Mouse (Mus musculus): ENCODE results near the gene Tmem259. TPM values are rescaled to one million over a fixed set of nuclear protein-coding genes. Genes with fewer than 3 reads are reported as not detected.

Tmem259 gene
- 163 to 175 TPM (median 163 TPM) in 4 replicates for total RNA-seq (2023)

DNA sequence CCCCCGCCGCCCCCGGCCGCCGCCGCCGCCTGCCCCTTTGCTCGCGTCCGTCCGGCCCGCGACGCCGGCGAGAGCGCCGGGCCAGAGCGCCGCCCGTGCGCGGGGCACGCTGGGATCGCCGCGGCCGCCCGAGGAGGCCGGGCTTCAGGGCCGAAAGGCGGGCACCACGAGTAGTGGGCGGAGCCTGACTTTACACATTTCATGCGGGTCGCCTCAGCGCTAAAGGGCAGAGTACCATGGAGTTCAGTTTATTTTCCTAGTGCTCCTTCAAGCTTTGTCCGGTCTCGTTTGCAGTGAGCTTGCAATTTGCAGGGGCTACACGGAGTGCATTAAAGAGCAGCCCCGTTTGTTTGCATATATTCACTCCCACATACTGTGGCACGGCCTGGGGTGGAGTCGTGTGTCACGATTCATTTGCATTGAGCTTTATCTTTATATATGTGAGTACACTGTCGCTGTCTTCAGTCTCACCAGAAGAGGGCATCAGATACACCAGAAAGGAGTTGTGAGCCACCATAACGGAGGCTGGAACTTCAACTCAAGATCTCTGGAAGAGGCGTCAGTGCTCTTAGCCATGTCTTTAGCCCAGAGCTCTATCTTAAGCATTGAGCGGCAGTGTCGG, at the start of gene Tmem259:
Tmem259 (minus strand) TSS at position 136 of the 622 bp plus-strand sequence.

GRCm38 (mm10) chr10:80016511-80016910, 32.4 kb upstream of the Tmem259 start, which contains the start of gene Arhgap45:
Gene Arhgap45, plus strand, starts transcription at chr10:80016653.

GRCm38 (mm10) chr10:79996272-79997033, 12.3 kb upstream of the Tmem259 start, which contains the start of gene Abca7:
Gene Abca7, plus strand, starts transcription at chr10:79996494.

GRCm38 (mm10) chr10:79988506-79989271, 4.6 kb upstream of the Tmem259 start, which contains the start of gene Cnn2:
Gene Cnn2, plus strand, starts transcription at chr10:79988584.

GRCm38 (mm10) chr10:79970415-79971182, 13.5 kb downstream of the Tmem259 start, which contains the start of gene Grin3b:
Gene Grin3b, plus strand, starts transcription at chr10:79970715.

DNA sequence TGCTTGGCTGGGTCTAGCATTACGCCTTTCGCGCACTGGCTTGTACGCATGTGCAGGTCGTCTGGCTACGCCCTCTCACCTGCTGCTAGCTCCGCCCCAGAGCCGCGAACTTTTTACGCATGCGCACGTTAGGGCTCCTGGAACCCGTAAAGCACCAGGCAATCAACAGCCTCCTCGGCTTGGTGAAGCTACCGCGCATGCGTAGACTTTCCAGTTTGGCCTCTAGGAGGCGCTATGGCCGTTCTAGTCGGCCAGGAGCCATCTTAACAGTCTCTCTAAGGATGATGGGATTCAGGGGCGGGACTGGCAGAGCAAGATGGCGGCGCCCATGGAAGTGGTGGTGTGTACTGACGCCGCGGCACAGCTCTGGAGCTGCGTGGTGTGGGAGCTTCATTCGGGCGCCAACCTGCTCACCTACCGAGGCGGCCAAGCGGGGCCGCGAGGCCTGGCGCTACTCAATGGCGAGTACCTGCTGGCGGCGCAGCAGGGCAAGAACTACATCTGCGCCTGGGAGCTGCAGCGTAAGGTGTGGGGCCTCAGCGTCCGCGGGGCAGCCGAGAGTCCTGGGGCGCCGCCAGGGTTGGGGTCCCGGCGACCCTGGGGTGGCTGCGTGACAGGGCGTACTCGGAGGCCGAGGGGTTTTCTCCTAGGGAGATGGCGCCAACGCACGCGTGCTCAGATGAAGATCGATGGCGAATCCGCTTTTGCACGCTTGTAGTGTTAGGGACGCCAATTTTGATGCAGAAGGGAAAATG, 24.1 kb downstream of the Tmem259 start, which contains the start of gene Wdr18:
Wdr18 (plus strand) TSS at position 306 of the 755 bp plus-strand sequence.

GRCm38 (mm10) chr10:79926491-79927323, 57.4 kb downstream of the Tmem259 start, which contains the start of gene Arid3a:
Gene Arid3a, plus strand, starts transcription at chr10:79927043.

Other genes starting within 250 kb of the Tmem259 start
- 61.1 to 82.7 TPM (median 70.9 TPM) in 4 replicates for gene Polrmt, start 237.7 kb downstream of the Tmem259 start, total RNA-seq (2023)
- gene Fgf22, start 229.3 kb downstream of the Tmem259 start, total RNA-seq (2023): not detected in 4 replicates
- 47.4 to 62.4 TPM (median 56.4 TPM) in 4 replicates for gene Rnf126, start 217.4 kb downstream of the Tmem259 start, total RNA-seq (2023)
- 1.5 to 3.1 TPM (median 1.8 TPM) in 4 replicates for gene Fstl3, start 207.1 kb downstream of the Tmem259 start, total RNA-seq (2023)
- gene Prss57, start 193.4 kb downstream of the Tmem259 start, total RNA-seq (2023): not detected in 4 replicates
- 6.0 to 6.7 TPM (median 6.3 TPM) in 4 replicates for gene Palm, start 190.8 kb downstream of the Tmem259 start, total RNA-seq (2023)
- gene Misp, start 163.3 kb downstream of the Tmem259 start, total RNA-seq (2023): not detected in 4 replicates
- 435 to 450 TPM (median 444 TPM) in 4 replicates for gene Ptbp1, start 129.9 kb downstream of the Tmem259 start, total RNA-seq (2023)
- gene Prtn3, start 109.9 kb downstream of the Tmem259 start, total RNA-seq (2023): 0.75 TPM in 1 of 4 replicates, not detected in the others
- gene Plppr3, start 109.7 kb downstream of the Tmem259 start, total RNA-seq (2023): 0.56 to 1.1 TPM (median 1.1 TPM) in 4 replicates
- not detected in 4 replicates for gene Elane, start 98.1 kb downstream of the Tmem259 start, total RNA-seq (2023)
- gene Cfd, start 93.5 kb downstream of the Tmem259 start, total RNA-seq (2023): not detected in 4 replicates
- gene Med16, start 75.4 kb downstream of the Tmem259 start, total RNA-seq (2023): 78.8 to 89.5 TPM (median 83.7 TPM) in 4 replicates
- not detected in 4 replicates for gene Gm26602, start 73.5 kb downstream of the Tmem259 start, total RNA-seq (2023)
- gene Kiss1r, start 67.4 kb downstream of the Tmem259 start, total RNA-seq (2023): 0.39 to 0.63 TPM (median 0.47 TPM) in 4 replicates
- 94.1 to 105 TPM (median 98.7 TPM) in 4 replicates for gene R3hdm4, start 63.1 kb downstream of the Tmem259 start, total RNA-seq (2023)
- 32.5 to 39.9 TPM (median 35.7 TPM) in 4 replicates for gene Arid3a, start 57.3 kb downstream of the Tmem259 start, total RNA-seq (2023)
- gene Wdr18, start 24.2 kb downstream of the Tmem259 start, total RNA-seq (2023): 46.0 to 52.3 TPM (median 48.3 TPM) in 4 replicates
- not detected in 4 replicates for gene Grin3b, start 13.6 kb downstream of the Tmem259 start, total RNA-seq (2023)
- gene Cnn2, start 4.3 kb upstream of the Tmem259 start, total RNA-seq (2023): 329 to 335 TPM (median 331 TPM) in 4 replicates
- gene Abca7, start 12.2 kb upstream of the Tmem259 start, total RNA-seq (2023): 51.7 to 55.6 TPM (median 53.3 TPM) in 4 replicates
- 482 to 540 TPM (median 503 TPM) in 4 replicates for gene Arhgap45, start 32.3 kb upstream of the Tmem259 start, total RNA-seq (2023)
- 82.2 to 90.7 TPM (median 85.7 TPM) in 4 replicates for gene Polr2e, start 55.5 kb upstream of the Tmem259 start, total RNA-seq (2023)
- gene Gpx4, start 62.8 kb upstream of the Tmem259 start, total RNA-seq (2023): 108 to 159 TPM (median 123 TPM) in 4 replicates
- 116 to 127 TPM (median 121 TPM) in 4 replicates for gene Sbno2, start 121.2 kb upstream of the Tmem259 start, total RNA-seq (2023)
- 170 to 186 TPM (median 178 TPM) in 4 replicates for gene Stk11, start 131.5 kb upstream of the Tmem259 start, total RNA-seq (2023)
- gene Atp5d, start 154.3 kb upstream of the Tmem259 start, total RNA-seq (2023): 168 to 193 TPM (median 182 TPM) in 4 replicates
- gene Cbarp, start 156.5 kb upstream of the Tmem259 start, total RNA-seq (2023): 7.3 to 8.8 TPM (median 7.8 TPM) in 4 replicates
- 142 to 170 TPM (median 154 TPM) in 4 replicates for gene Midn, start 163.9 kb upstream of the Tmem259 start, total RNA-seq (2023)
- 214 to 244 TPM (median 231 TPM) in 4 replicates for gene Cirbp, start 181.7 kb upstream of the Tmem259 start, total RNA-seq (2023)
- 12.6 to 18.2 TPM (median 14.1 TPM) in 4 replicates for gene 1600002K03Rik, start 188.6 kb upstream of the Tmem259 start, total RNA-seq (2023)
- gene Efna2, start 195.2 kb upstream of the Tmem259 start, total RNA-seq (2023): not detected in 4 replicates
- 55.6 to 64.3 TPM (median 56.8 TPM) in 4 replicates for gene Mum1, start 242.1 kb upstream of the Tmem259 start, total RNA-seq (2023)

Measured in B cell, adult 62 days (primary cell).